Mouse (Mus musculus) natural killer cell, adult 2 months (primary cell): ENCODE measurements around the gene Ift172.

Experiments used
- DNase-seq, 2 experiments: peaks; one replicate each; pipeline ENCODE4 v3.0.0; 2022; ENCODE audit warnings: low spot score in 2 of 2

Ift172 gene

GRCm38 (mm10) chr5:31257616-31258015, 33.3 kb downstream of the Ift172 start:
- no peak for DNase-seq

GRCm38 (mm10) chr5:31255971-31256370, 34.9 kb downstream of the Ift172 start:
- no peak for DNase-seq

- no peak for DNase-seq
Observed at GRCm38 (mm10) chr5:31255381-31255780, 35.5 kb downstream of the Ift172 start.

- DNase-seq: no peak
Observed at GRCm38 (mm10) chr5:31254901-31255300, 36.0 kb downstream of the Ift172 start.

- DNase-seq: no peak
Observed at GRCm38 (mm10) chr5:31254452-31254851, 36.5 kb downstream of the Ift172 start.

- DNase-seq: no peak
Observed at GRCm38 (mm10) chr5:31253806-31254205, 37.1 kb downstream of the Ift172 start.

- no peak for DNase-seq
Observed at GRCm38 (mm10) chr5:31252795-31253545, 37.9 kb downstream of the Ift172 start.

GRCm38 (mm10) chr5:31252151-31252550, 38.8 kb downstream of the Ift172 start:
- DNase-seq: no peak

- DNase-seq: no peak
Observed at GRCm38 (mm10) chr5:31251541-31252101, 39.3 kb downstream of the Ift172 start, which contains the start of gene Krtcap3. Gene Krtcap3, plus strand, starts transcription at chr5:31251691.

GRCm38 (mm10) chr5:31250716-31251115, 40.2 kb downstream of the Ift172 start:
- no peak for DNase-seq

- DNase-seq: no peak
Observed at GRCm38 (mm10) chr5:31242191-31242590, 48.7 kb downstream of the Ift172 start.

- no peak for DNase-seq
Observed at GRCm38 (mm10) chr5:31241522-31242034, 49.3 kb downstream of the Ift172 start.

GRCm38 (mm10) chr5:31240637-31241521, 50.0 kb downstream of the Ift172 start, which contains the start of the genes Nrbp1 and Gm9970:
Gene Nrbp1, plus strand, starts transcription at chr5:31240864.
Gene Gm9970, minus strand, starts transcription at chr5:31241232.
- peak; percentile 93 for DNase-seq

- no peak for DNase-seq
Observed at GRCm38 (mm10) chr5:31226641-31227040, 64.3 kb downstream of the Ift172 start.

GRCm38 (mm10) chr5:31222696-31223095, 68.2 kb downstream of the Ift172 start:
- no peak for DNase-seq

- DNase-seq: peak in 1 of 2 experiments; percentile 32
Observed at GRCm38 (mm10) chr5:31221304-31221945, 69.5 kb downstream of the Ift172 start.

- peak; percentile 97 for DNase-seq
Observed at GRCm38 (mm10) chr5:31220448-31221303, 70.2 kb downstream of the Ift172 start, which contains the start of gene Ppm1g. Gene Ppm1g, minus strand, starts transcription at chr5:31220687.

GRCm38 (mm10) chr5:31219911-31220447, 70.9 kb downstream of the Ift172 start:
- DNase-seq: no peak

GRCm38 (mm10) chr5:31219474-31219873, 71.4 kb downstream of the Ift172 start:
- DNase-seq: no peak

GRCm38 (mm10) chr5:31219070-31219469, 71.8 kb downstream of the Ift172 start:
- DNase-seq: no peak
